Mouse (Mus musculus): Measurements from ENCODE around the gene Gm28710. TPM values are rescaled to one million over a fixed set of nuclear protein-coding genes. Genes with fewer than 3 reads are reported as not detected.

Gene Gm28710
- polyA plus RNA-seq, 1 experiment from 2014 or later: not detected

Other genes with a start within 250 kb of the Gm28710 start
- gene Hgf, start 238.3 kb upstream of the Gm28710 start, polyA plus RNA-seq (2016; fragmentation: Nextera tagmentation; extraction: Ambion mirVana): 16.9 and 20.1 TPM in 2 replicates